Mouse (Mus musculus) frontal cortex, postnatal 25 days (tissue): ENCODE data around the gene Ikzf5.

Experiments
- DNase-seq, 2 experiments: peaks; one replicate each; pipeline ENCODE4 v3.0.0; 2022; ENCODE audit warnings: low spot score in 2 of 2

The Ikzf5 gene

GRCm38 (mm10) chr7:131356105-131356504, 54.2 kb downstream of the Ikzf5 start:
- no peak for DNase-seq

GRCm38 (mm10) chr7:131345856-131346541, 64.3 kb downstream of the Ikzf5 start:
- DNase-seq = no peak
